Mouse (Mus musculus): Measurements from ENCODE around the gene Gm20388.

DNA sequence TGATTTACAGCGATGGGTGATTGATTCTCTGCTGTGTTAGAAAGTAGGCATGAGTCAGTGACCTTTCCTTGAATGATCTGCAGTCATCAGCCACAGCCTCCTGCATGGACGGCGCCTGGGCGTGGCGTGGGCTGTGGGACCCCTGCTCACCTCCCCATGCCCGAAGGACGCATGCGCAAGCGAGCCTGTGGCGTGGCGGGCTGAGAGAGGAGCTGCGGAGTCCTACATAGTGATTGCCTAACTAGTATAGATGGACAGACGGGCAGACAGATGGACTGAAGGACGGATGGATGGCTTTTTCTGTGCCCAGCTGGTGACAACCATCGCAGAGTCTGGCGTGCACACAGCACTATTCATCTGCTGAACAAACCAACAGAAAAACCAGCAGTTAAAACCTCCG lies 1106.0 kb downstream of the Gm20388 start:
- TF ChIP-seq CTCF (IDR thresholded peaks at IDR 0.05; ENCODE audit: control insufficient read depth, insufficient read depth, low read length), result no peak
- no peak for TF ChIP-seq POLR2A (IDR thresholded peaks at IDR 0.05; ENCODE audit: borderline replicate concordance, control insufficient read depth, low read depth, low read length)

All from bone marrow, adult 2 months (tissue).